Mouse (Mus musculus) ES-Bruce4 (cell line): Measurements from ENCODE around the gene Birc6. TPM values are rescaled to one million over a fixed set of nuclear protein-coding genes. Genes with fewer than 3 reads are reported as not detected.

ENCODE experiments used
- H3K27ac ChIP-seq: 2 replicates; pipeline ENCODE4 v1.5.1; 2012; ENCODE audit warnings: low read length, inconsistent platforms; ENCODE audit not compliant: insufficient read depth
- H3K27me3 ChIP-seq: 2 replicates; pipeline ENCODE4 v1.6.1; 2012; ENCODE audit warnings: mild to moderate bottlenecking, low read length, inconsistent platforms; ENCODE audit not compliant: control insufficient read depth, poor library complexity, insufficient read depth, severe bottlenecking
- H3K36me3 ChIP-seq: 2 replicates; pipeline ENCODE4 v1.6.1; 2012; ENCODE audit warnings: inconsistent platforms, mild to moderate bottlenecking, low read length, moderate library complexity; ENCODE audit not compliant: control insufficient read depth, poor library complexity, insufficient read depth, severe bottlenecking
- H3K4me1 ChIP-seq: one replicate; pipeline ENCODE4 v1.8.1; 2011; ENCODE audit warnings: low read length; ENCODE audit not compliant: control insufficient read depth, insufficient read depth
- H3K4me3 ChIP-seq: 2 replicates; pipeline ENCODE4 v1.5.1; 2011; ENCODE audit warnings: low read depth, mild to moderate bottlenecking, low read length
- H3K9ac ChIP-seq: 2 replicates; pipeline ENCODE4 v1.6.1; 2012; ENCODE audit warnings: low read depth, mild to moderate bottlenecking, inconsistent platforms; ENCODE audit not compliant: poor library complexity, severe bottlenecking
- H3K9me3 ChIP-seq: replicated peaks from 2 replicates; pipeline ENCODE4 v1.6.1; 2012; ENCODE audit warnings: mild to moderate bottlenecking, low read length, inconsistent platforms; ENCODE audit not compliant: control insufficient read depth, poor library complexity, insufficient read depth, severe bottlenecking
- CTCF ChIP-seq: IDR thresholded peaks from one replicate; pipeline ENCODE4 v1.8.1; 2011; ENCODE audit warnings: low read depth, low read length
- EP300 ChIP-seq: IDR thresholded peaks from 2 replicates; pipeline ENCODE4 v1.6.1; 2011; ENCODE audit warnings: low read depth, low read length; ENCODE audit not compliant: insufficient read depth
- POLR2A ChIP-seq: IDR thresholded peaks from one replicate; pipeline ENCODE4 v1.8.1; 2011; ENCODE audit warnings: low read length; ENCODE audit not compliant: insufficient read depth
- polyA plus RNA-seq: library from polyadenylated mRNA; stranded (reverse); fragments of >200 nt; gene quantifications from 2 replicates; pipeline ENCODE4 v1.2.4, GENCODE M21; 2011; ENCODE audit warnings: low read depth; ENCODE audit not compliant: missing spikeins, insufficient read depth, insufficient read length

Birc6 gene
- polyA plus RNA-seq, 1 experiment, result 132 TPM

- Histone ChIP-seq H3K4me3 (no peak overlapping the region), H3K9me3 (no peaks in the 10 kb centered on the region), H3K4me1 (no peaks in the 10 kb centered on the region), H3K36me3 (peaks cover 37% of the 10 kb centered on the region), H3K27ac (no peak overlapping the region), H3K27me3 (no peaks in the 10 kb centered on the region), H3K9ac (no peak overlapping the region)
- no peak for TF ChIP-seq POLR2A
- no peak for TF ChIP-seq EP300
- no peak for TF ChIP-seq CTCF
These were observed 73.1 kb downstream of the Birc6 start for GRCm38 (mm10) chr17:74601201-74601600.

GRCm38 (mm10) chr17:74630798-74631197 lies 102.7 kb downstream of the Birc6 start:
- Histone ChIP-seq H3K9ac (no peak overlapping the region), H3K4me3 (no peak overlapping the region), H3K27ac (no peak overlapping the region), H3K9me3 (no peaks in the 10 kb centered on the region), H3K4me1 (no peaks in the 10 kb centered on the region), H3K36me3 (peaks cover 35% of the 10 kb centered on the region), H3K27me3 (no peaks in the 10 kb centered on the region)
- TF ChIP-seq CTCF, result no peak
- no peak for TF ChIP-seq POLR2A
- TF ChIP-seq EP300, result no peak

- no peak overlapping the region for H3K4me3 ChIP-seq
- H3K9me3 ChIP-seq, result no peaks in the 10 kb centered on the region
- no peaks in the 10 kb centered on the region for H3K27me3 ChIP-seq
- H3K9ac ChIP-seq, result no peak overlapping the region
- peaks cover 41% of the 10 kb centered on the region for H3K36me3 ChIP-seq
- H3K27ac ChIP-seq, result no peak overlapping the region
- no peak for TF ChIP-seq EP300
- no peaks in the 10 kb centered on the region for H3K4me1 ChIP-seq
These were observed 114.3 kb downstream of the Birc6 start for GRCm38 (mm10) chr17:74642445-74642844.

- TF ChIP-seq POLR2A (no peak), EP300 (no peak), CTCF (no peak)
- Histone ChIP-seq H3K36me3 (peaks cover 24% of the 10 kb centered on the region), H3K4me3 (no peak overlapping the region), H3K9ac (no peak overlapping the region), H3K4me1 (no peaks in the 10 kb centered on the region), H3K9me3 (no peaks in the 10 kb centered on the region), H3K27me3 (no peaks in the 10 kb centered on the region), H3K27ac (no peak overlapping the region)
These were observed 130.3 kb downstream of the Birc6 start for GRCm38 (mm10) chr17:74658362-74658761.

GRCm38 (mm10) chr17:74668010-74668409 lies 139.9 kb downstream of the Birc6 start:
- Histone ChIP-seq H3K9ac (no peak overlapping the region), H3K4me3 (no peak overlapping the region), H3K9me3 (no peaks in the 10 kb centered on the region), H3K36me3 (no peaks in the 10 kb centered on the region), H3K27ac (no peak overlapping the region), H3K4me1 (no peaks in the 10 kb centered on the region), H3K27me3 (no peaks in the 10 kb centered on the region)
- TF ChIP-seq EP300 (no peak), POLR2A (no peak), CTCF (no peak)

- H3K36me3 ChIP-seq, result no peaks in the 10 kb centered on the region; the same call in 1 of the 2 replicates
- H3K4me3 ChIP-seq, result no peak overlapping the region
- no peaks in the 10 kb centered on the region for H3K27me3 ChIP-seq
- no peak for TF ChIP-seq POLR2A
- no peak for TF ChIP-seq CTCF
- TF ChIP-seq EP300, result no peak
- H3K9me3 ChIP-seq, result no peaks in the 10 kb centered on the region
- H3K4me1 ChIP-seq, result no peaks in the 10 kb centered on the region
- no peak overlapping the region for H3K9ac ChIP-seq
- H3K27ac ChIP-seq, result no peak overlapping the region
These were observed 141.9 kb downstream of the Birc6 start for GRCm38 (mm10) chr17:74670031-74670430.
